Mouse (Mus musculus) spleen, postnatal 36 days (tissue): Measurements from ENCODE around the gene Stim2.

Experiments used
- DNase-seq, 2 experiments: peaks; one replicate each; pipeline ENCODE4 v3.0.0; 2022; ENCODE audit warnings: low spot score in 2 of 2, mixed read lengths in 1 of 2

Stim2 gene

GRCm38 (mm10) chr5:54049145-54049733 lies 50.9 kb downstream of the Stim2 start:
- DNase-seq: no peak

GRCm38 (mm10) chr5:54049940-54050339 lies 51.6 kb downstream of the Stim2 start:
- no peak for DNase-seq

- DNase-seq: no peak
Measured at GRCm38 (mm10) chr5:54051056-54051455, 52.8 kb downstream of the Stim2 start.

- DNase-seq: no peak
Measured at GRCm38 (mm10) chr5:54052205-54052604, 53.9 kb downstream of the Stim2 start.

GRCm38 (mm10) chr5:54053673-54054366 lies 55.5 kb downstream of the Stim2 start:
- DNase-seq: no peak

GRCm38 (mm10) chr5:54056266-54056665 lies 58.0 kb downstream of the Stim2 start:
- DNase-seq: no peak

- DNase-seq: no peak
Measured at GRCm38 (mm10) chr5:54059998-54060397, 61.7 kb downstream of the Stim2 start.

- no peak for DNase-seq
Measured at GRCm38 (mm10) chr5:54062079-54062478, 63.8 kb downstream of the Stim2 start.

GRCm38 (mm10) chr5:54067591-54067990 lies 69.3 kb downstream of the Stim2 start:
- no peak for DNase-seq

- no peak for DNase-seq
Measured at GRCm38 (mm10) chr5:54070549-54070948, 72.2 kb downstream of the Stim2 start.

- no peak for DNase-seq
Measured at GRCm38 (mm10) chr5:54071288-54071687, 73.0 kb downstream of the Stim2 start.

GRCm38 (mm10) chr5:54071705-54072104 lies 73.4 kb downstream of the Stim2 start:
- DNase-seq: peak; percentile 41 to 45

- DNase-seq: no peak
Measured at GRCm38 (mm10) chr5:54073291-54073690, 75.0 kb downstream of the Stim2 start.

- no peak for DNase-seq
Measured at GRCm38 (mm10) chr5:54079997-54080396, 81.7 kb downstream of the Stim2 start.

- DNase-seq: no peak
Measured at GRCm38 (mm10) chr5:54087912-54088311, 89.6 kb downstream of the Stim2 start.

- DNase-seq: peak; percentile 34 to 45
Measured at GRCm38 (mm10) chr5:54098219-54098618, 99.9 kb downstream of the Stim2 start.

GRCm38 (mm10) chr5:54100916-54101315 lies 102.6 kb downstream of the Stim2 start:
- DNase-seq: peak; percentile 10 to 17

- DNase-seq: peak; percentile 71 to 73
Measured at GRCm38 (mm10) chr5:54101318-54101717, 103.0 kb downstream of the Stim2 start.

- peak in 1 of 2 experiments; percentile 25 for DNase-seq
Measured at GRCm38 (mm10) chr5:54101960-54102359, 103.7 kb downstream of the Stim2 start.

GRCm38 (mm10) chr5:54106669-54107068 lies 108.4 kb downstream of the Stim2 start:
- no peak for DNase-seq

- no peak for DNase-seq
Measured at GRCm38 (mm10) chr5:54107069-54107468, 108.8 kb downstream of the Stim2 start.

GRCm38 (mm10) chr5:54109096-54109495 lies 110.8 kb downstream of the Stim2 start:
- DNase-seq: no peak

GRCm38 (mm10) chr5:54110789-54111188 lies 112.5 kb downstream of the Stim2 start:
- no peak for DNase-seq
